Mouse (Mus musculus): ENCODE measurements around the gene Gypa. TPM values are rescaled to one million over a fixed set of nuclear protein-coding genes. Genes with fewer than 3 reads are reported as not detected.

The Gypa gene
- polyA plus RNA-seq, 1 experiment from 2014 or later, result 4.5 TPM

- H3K9me3 ChIP-seq, result no peaks in the 10 kb centered on the region
- WGBS, result 0% methylated on average over 16 of the region's 16 CpGs
- H3K4me1 ChIP-seq, result peaks cover 5% of the 10 kb centered on the region; the same call in 1 of the 2 replicates
- 0 out of 2 replicates have a peak overlapping the region, but pooled peaks have one; percentile 11 for H3K27ac ChIP-seq
- H3K36me3 ChIP-seq (replicated peaks), result no peaks in the 10 kb centered on the region
- ATAC-seq (ENCODE audit: low FRiP score), result peak; percentile 80
- no peaks in the 10 kb centered on the region; the same call in 1 of the 2 replicates for H3K27me3 ChIP-seq
- peak overlapping the region; percentile 64 for H3K9ac ChIP-seq
- peak overlapping the region; percentile 51 for H3K4me3 ChIP-seq (replicated peaks)
- peak overlapping the region; percentile 72 for H3K4me2 ChIP-seq
Measured at GRCm38 (mm10) chr8:80492987-80493441, 567 bp upstream of the Gypa start.

GRCm38 (mm10) chr8:80494346-80494660, 722 bp downstream of the Gypa start:
- ATAC-seq (ENCODE audit: low FRiP score), result no peak
- H3K9ac ChIP-seq, result no peak overlapping the region
- H3K4me3 ChIP-seq (replicated peaks), result no peak overlapping the region
- no peaks in the 10 kb centered on the region; the same call in 1 of the 2 replicates for H3K27me3 ChIP-seq
- no peak overlapping the region for H3K4me2 ChIP-seq
- H3K4me1 ChIP-seq, result peaks cover 5% of the 10 kb centered on the region; the same call in 1 of the 2 replicates
- no peaks in the 10 kb centered on the region for H3K9me3 ChIP-seq
- WGBS, result 90% methylated on average over 2 of the region's 2 CpGs
- H3K27ac ChIP-seq, result no peak overlapping the region
- no peaks in the 10 kb centered on the region for H3K36me3 ChIP-seq (replicated peaks)

GRCm38 (mm10) chr8:80494819-80495218, 1.2 kb downstream of the Gypa start:
- 79% methylated on average over 5 of the region's 5 CpGs for WGBS
- peak; percentile 30; the same call in 1 of the 2 replicates for ATAC-seq (ENCODE audit: low FRiP score)

GRCm38 (mm10) chr8:80495527-80495926, 1.9 kb downstream of the Gypa start:
- 95% methylated on average over 6 of the region's 6 CpGs for WGBS
- Histone ChIP-seq H3K9ac (no peak overlapping the region), H3K27me3 (no peaks in the 10 kb centered on the region; the same call in 1 of the 2 replicates), H3K4me3 (replicated peaks) (no peak overlapping the region), H3K36me3 (replicated peaks) (no peaks in the 10 kb centered on the region), H3K27ac (no peak overlapping the region), H3K9me3 (no peaks in the 10 kb centered on the region), H3K4me1 (peaks cover 5% of the 10 kb centered on the region; the same call in 1 of the 2 replicates), H3K4me2 (no peak overlapping the region)
- no peak for ATAC-seq (ENCODE audit: low FRiP score)

More at GRCm38 (mm10) chr8:80494819-80495218, 1.2 kb downstream of the Gypa start:
- Histone ChIP-seq H3K36me3 (replicated peaks) (no peaks in the 10 kb centered on the region), H3K4me2 (no peak overlapping the region), H3K4me1 (peaks cover 5% of the 10 kb centered on the region; the same call in 1 of the 2 replicates), H3K27ac (no peak overlapping the region), H3K4me3 (replicated peaks) (no peak overlapping the region), H3K9me3 (no peaks in the 10 kb centered on the region), H3K27me3 (no peaks in the 10 kb centered on the region; the same call in 1 of the 2 replicates), H3K9ac (no peak overlapping the region)

- Histone ChIP-seq H3K9ac (no peak overlapping the region), H3K27me3 (no peaks in the 10 kb centered on the region; the same call in 1 of the 2 replicates), H3K4me2 (no peak overlapping the region), H3K9me3 (no peaks in the 10 kb centered on the region), H3K27ac (no peak overlapping the region), H3K36me3 (replicated peaks) (no peaks in the 10 kb centered on the region), H3K4me1 (peaks cover 5% of the 10 kb centered on the region; the same call in 1 of the 2 replicates), H3K4me3 (replicated peaks) (no peak overlapping the region)
- WGBS, result 74% methylated on average over 4 of the region's 4 CpGs
- no peak for ATAC-seq (ENCODE audit: low FRiP score)
Measured at GRCm38 (mm10) chr8:80497323-80497722, 3.7 kb downstream of the Gypa start.

- 77% methylated on average over 2 of the region's 2 CpGs for WGBS
- no peak overlapping the region for H3K9ac ChIP-seq
- ATAC-seq (ENCODE audit: low FRiP score), result no peak
- no peak overlapping the region for H3K4me3 ChIP-seq (replicated peaks)
- no peaks in the 10 kb centered on the region for H3K27me3 ChIP-seq
- no peak overlapping the region for H3K27ac ChIP-seq
- H3K9me3 ChIP-seq, result no peaks in the 10 kb centered on the region
- H3K4me1 ChIP-seq, result no peaks in the 10 kb centered on the region
- H3K36me3 ChIP-seq (replicated peaks), result no peaks in the 10 kb centered on the region
- no peak overlapping the region for H3K4me2 ChIP-seq
Measured at GRCm38 (mm10) chr8:80500244-80500643, 6.7 kb downstream of the Gypa start.

GRCm38 (mm10) chr8:80500773-80501172, 7.2 kb downstream of the Gypa start:
- H3K9ac ChIP-seq, result no peak overlapping the region
- no peak overlapping the region for H3K27ac ChIP-seq
- H3K4me3 ChIP-seq (replicated peaks), result no peak overlapping the region
- H3K9me3 ChIP-seq, result no peaks in the 10 kb centered on the region
- H3K27me3 ChIP-seq, result no peaks in the 10 kb centered on the region
- ATAC-seq (ENCODE audit: low FRiP score), result no peak
- H3K4me2 ChIP-seq, result no peak overlapping the region
- no peaks in the 10 kb centered on the region for H3K36me3 ChIP-seq (replicated peaks)
- no peaks in the 10 kb centered on the region for H3K4me1 ChIP-seq
- WGBS, result 88% methylated on average over 3 of the region's 3 CpGs

- no peaks in the 10 kb centered on the region for H3K36me3 ChIP-seq (replicated peaks)
- no peak for ATAC-seq (ENCODE audit: low FRiP score)
- no peak overlapping the region for H3K27ac ChIP-seq
- no peaks in the 10 kb centered on the region for H3K27me3 ChIP-seq
- no peak overlapping the region for H3K9ac ChIP-seq
- H3K4me2 ChIP-seq, result no peak overlapping the region
- no peaks in the 10 kb centered on the region for H3K9me3 ChIP-seq
- no peaks in the 10 kb centered on the region for H3K4me1 ChIP-seq
- 79% methylated on average over 6 of the region's 6 CpGs for WGBS
- no peak overlapping the region for H3K4me3 ChIP-seq (replicated peaks)
Measured at GRCm38 (mm10) chr8:80501283-80501682, 7.7 kb downstream of the Gypa start.

GRCm38 (mm10) chr8:80526382-80527355, 33.1 kb downstream of the Gypa start:
- Histone ChIP-seq H3K36me3 (replicated peaks) (no peaks in the 10 kb centered on the region), H3K4me3 (replicated peaks) (no peak overlapping the region), H3K9me3 (no peaks in the 10 kb centered on the region), H3K27ac (no peak overlapping the region), H3K4me1 (no peaks in the 10 kb centered on the region), H3K4me2 (no peak overlapping the region), H3K27me3 (no peaks in the 10 kb centered on the region), H3K9ac (no peak overlapping the region)
- ATAC-seq (ENCODE audit: low FRiP score), result no peak
- 87% methylated on average over 5 of the region's 5 CpGs for WGBS

GRCm38 (mm10) chr8:80541836-80542235, 48.3 kb downstream of the Gypa start:
- no peak overlapping the region for H3K9ac ChIP-seq
- WGBS, result 94% methylated on average over 3 of the region's 3 CpGs
- H3K27ac ChIP-seq, result no peak overlapping the region
- H3K4me2 ChIP-seq, result no peak overlapping the region
- no peak overlapping the region for H3K4me3 ChIP-seq (replicated peaks)
- no peaks in the 10 kb centered on the region for H3K4me1 ChIP-seq
- H3K36me3 ChIP-seq (replicated peaks), result no peaks in the 10 kb centered on the region
- no peaks in the 10 kb centered on the region for H3K27me3 ChIP-seq
- ATAC-seq (ENCODE audit: low FRiP score), result no peak
- H3K9me3 ChIP-seq, result no peaks in the 10 kb centered on the region

GRCm38 (mm10) chr8:80550436-80550835, 56.9 kb downstream of the Gypa start:
- H3K27me3 ChIP-seq, result no peaks in the 10 kb centered on the region
- H3K4me1 ChIP-seq, result peaks cover 2% of the 10 kb centered on the region; the same call in 1 of the 2 replicates
- no peak for ATAC-seq (ENCODE audit: low FRiP score)
- H3K36me3 ChIP-seq (replicated peaks), result no peaks in the 10 kb centered on the region
- no peak overlapping the region for H3K4me3 ChIP-seq (replicated peaks)
- no peak overlapping the region for H3K4me2 ChIP-seq
- H3K9me3 ChIP-seq, result no peaks in the 10 kb centered on the region
- H3K9ac ChIP-seq, result no peak overlapping the region
- no peak overlapping the region for H3K27ac ChIP-seq

- ATAC-seq (ENCODE audit: low FRiP score), result no peak
- Histone ChIP-seq H3K9me3 (no peaks in the 10 kb centered on the region), H3K4me2 (no peak overlapping the region), H3K4me3 (replicated peaks) (no peak overlapping the region), H3K4me1 (peaks cover 2% of the 10 kb centered on the region; the same call in 1 of the 2 replicates), H3K27me3 (no peaks in the 10 kb centered on the region), H3K36me3 (replicated peaks) (no peaks in the 10 kb centered on the region), H3K9ac (no peak overlapping the region), H3K27ac (no peak overlapping the region)
- WGBS, result 57% methylated on average over 3 of the region's 3 CpGs
Measured at GRCm38 (mm10) chr8:80551303-80551702, 57.7 kb downstream of the Gypa start.
